Mouse (Mus musculus) layer of hippocampus, adult 8-10 months (tissue): ENCODE results near the gene Bach2. TPM values are rescaled to one million over a fixed set of nuclear protein-coding genes. Genes with fewer than 3 reads are reported as not detected.
A peak's percentile ranks its signal among the peaks of the same experiment; 100 is the strongest.

Experiments used
- DNase-seq, 2 experiments: peaks; one replicate each; pipeline ENCODE4 v3.0.0; 2022; ENCODE audit warnings: low spot score in 2 of 2
- total RNA-seq, 4 experiments: library from RNA; stranded (reverse); gene quantifications; 2 replicates each; pipeline ENCODE4 v1.2.4; 2022

The Bach2 gene
- 10 to 100 TPM; 15.1 to 17.9 (median 17.0) TPM for total RNA-seq

- DNase-seq, result peak; percentile 88 to 91
Measured at GRCm38 (mm10) chr4:32238366-32238854, at the start of gene Bach2. Gene Bach2 (plus strand): TSS chr4:32238804.

GRCm38 (mm10) chr4:32189416-32190036 lies 49.1 kb upstream of the Bach2 start:
- no peak for DNase-seq

- no peak for DNase-seq
Measured at GRCm38 (mm10) chr4:32190506-32190905, 48.1 kb upstream of the Bach2 start.

- no peak for DNase-seq
Measured at GRCm38 (mm10) chr4:32195945-32196921, 42.4 kb upstream of the Bach2 start.

- DNase-seq, result no peak
Measured at GRCm38 (mm10) chr4:32198031-32198430, 40.6 kb upstream of the Bach2 start.

- no peak for DNase-seq
Measured at GRCm38 (mm10) chr4:32198589-32198988, 40.0 kb upstream of the Bach2 start.

GRCm38 (mm10) chr4:32199156-32199555 lies 39.4 kb upstream of the Bach2 start:
- peak; percentile 45 to 52 for DNase-seq

GRCm38 (mm10) chr4:32201114-32201513 lies 37.5 kb upstream of the Bach2 start:
- DNase-seq, result no peak

GRCm38 (mm10) chr4:32202362-32202761 lies 36.2 kb upstream of the Bach2 start:
- no peak for DNase-seq

GRCm38 (mm10) chr4:32204819-32205218 lies 33.8 kb upstream of the Bach2 start:
- DNase-seq, result no peak

GRCm38 (mm10) chr4:32205825-32206224 lies 32.8 kb upstream of the Bach2 start:
- no peak for DNase-seq

GRCm38 (mm10) chr4:32209995-32210394 lies 28.6 kb upstream of the Bach2 start:
- no peak for DNase-seq

GRCm38 (mm10) chr4:32210424-32211184 lies 28.0 kb upstream of the Bach2 start:
- no peak for DNase-seq

GRCm38 (mm10) chr4:32212593-32212992 lies 26.0 kb upstream of the Bach2 start:
- DNase-seq, result no peak

- DNase-seq, result no peak
Measured at GRCm38 (mm10) chr4:32216466-32216865, 22.1 kb upstream of the Bach2 start.

GRCm38 (mm10) chr4:32217016-32217415 lies 21.6 kb upstream of the Bach2 start:
- DNase-seq, result no peak

- DNase-seq, result peak; percentile 78 to 82
Measured at GRCm38 (mm10) chr4:32217593-32217992, 21.0 kb upstream of the Bach2 start.

GRCm38 (mm10) chr4:32218371-32218770 lies 20.2 kb upstream of the Bach2 start:
- no peak for DNase-seq

- no peak for DNase-seq
Measured at GRCm38 (mm10) chr4:32219428-32220128, 19.0 kb upstream of the Bach2 start.

- DNase-seq, result no peak
Measured at GRCm38 (mm10) chr4:32220129-32220491, 18.5 kb upstream of the Bach2 start.

GRCm38 (mm10) chr4:32220961-32221360 lies 17.6 kb upstream of the Bach2 start:
- DNase-seq, result no peak
